10 mouse cellular contexts compared by ENCODE assay signal in the genomic region with DNA sequence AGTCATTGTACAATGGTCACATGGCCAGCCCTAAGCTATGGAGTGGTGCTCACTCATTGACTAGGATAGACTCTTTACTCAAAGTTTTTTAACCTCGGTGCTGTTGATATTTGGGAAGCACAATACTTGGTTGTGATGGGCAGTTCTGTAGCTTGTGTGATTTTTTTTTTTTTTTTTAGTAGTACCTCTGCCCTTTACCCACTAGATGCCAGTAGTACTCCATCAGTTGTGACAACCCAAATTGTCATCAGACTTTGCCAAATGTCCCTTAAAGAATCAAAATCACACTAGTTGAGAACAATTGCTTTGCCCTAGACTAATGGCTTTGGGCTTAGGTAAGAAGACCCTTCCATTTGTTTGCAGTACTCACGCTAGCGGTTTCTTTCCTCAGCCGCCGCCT. TPM values are rescaled to one million over a fixed set of nuclear protein-coding genes. Genes with fewer than 3 reads are reported as not detected.
DNase-seq lines count a peak whose midpoint lies in the region; ATAC-seq and TF ChIP-seq lines count a peak whose summit lies in the region.
"Had no signal": no experiment of that assay in that cellular context is flagged by ENCODE, and none has a peak within 500 bp of the region (broad histone marks: within the 10 kb centered on the region; RNA-seq: fewer than 3 reads in every experiment).

No protein-coding gene starts in this region.

- peaks cover 10% of the 10 kb centered on the region for H3K4me1 ChIP-seq in midbrain, postnatal 0 days (ENCODE audit: insufficient read depth, low read length)

- intact Hi-C loops in left cerebral cortex, adult 2 months (cut with DNase I) = no loop called here
- intact Hi-C loops in left cerebral cortex, postnatal 36 days (cut with DNase I) = no loop called here

- no peak for DNase-seq in left cerebral cortex, adult 2 months (ENCODE audit: extremely low spot score in 1 of 2, low spot score in 2 of 2)
- DNase-seq in left cerebral cortex, postnatal 36 days (ENCODE audit: low spot score in 2 of 2) = no peak
- DNase-seq in c-Kit-positive CD71-negative TER-119-negative erythroid progenitor cells, embryonic 14.5 days (ENCODE audit: low read depth) = peak; percentile 29
- DNase-seq in induced T-regulatory cell, adult 2 months (ENCODE audit: low read depth) = peak; percentile 65
- no peak for DNase-seq in midbrain, postnatal 0 days (ENCODE audit: low spot score)
- DNase-seq in cerebellum, adult 18-20 months = no peak
- no peak for DNase-seq in cerebellum, adult 8-10 months
- DNase-seq in gastrocnemius, adult 8-10 months (ENCODE audit: low spot score in 2 of 2) = no peak
- DNase-seq: adrenal gland, adult 8-10 months; kidney, postnatal 10 days had no signal

- peak; percentile 28 for TF ChIP-seq CTCF in left cerebral cortex, adult 2 months (IDR thresholded peaks at IDR 0.05)
- peak; percentile 60 for TF ChIP-seq CTCF in midbrain, postnatal 0 days (IDR thresholded peaks at IDR 0.05)

- H3K9ac ChIP-seq in midbrain, postnatal 0 days (replicated peaks; ENCODE audit: low read length, poor library complexity, severe bottlenecking) = no peak overlapping the region

- H3K4me3 ChIP-seq in left cerebral cortex, adult 2 months = peak overlapping the region; percentile 99
- H3K4me3 ChIP-seq in midbrain, postnatal 0 days (ENCODE audit: low read depth, low read length) = no peak overlapping the region

- no peak for ATAC-seq in midbrain, postnatal 0 days (ENCODE audit: low FRiP score)

- WGBS in midbrain, postnatal 0 days = 91% methylated on average over 5 of the region's 5 CpGs

- peak overlapping the region; percentile 52 for H3K4me2 ChIP-seq in midbrain, postnatal 0 days (ENCODE audit: low read depth, low read length, poor library complexity, severe bottlenecking)

- H3K27me3 ChIP-seq in midbrain, postnatal 0 days (ENCODE audit: insufficient read depth, low read length) = no peaks in the 10 kb centered on the region

- H3K36me3 ChIP-seq in midbrain, postnatal 0 days (ENCODE audit: insufficient read depth, low read length) = no peaks in the 10 kb centered on the region

- no peaks in the 10 kb centered on the region for H3K9me3 ChIP-seq in midbrain, postnatal 0 days (ENCODE audit: low read length)

- H3K27ac ChIP-seq in left cerebral cortex, adult 2 months = no peak overlapping the region
- H3K27ac ChIP-seq in midbrain, postnatal 0 days (ENCODE audit: low read depth, low read length) = no peak overlapping the region

RNA-seq across cellular contexts. Expression of a gene that starts 1.5 kb away (rescaled TPM):
- total RNA-seq in left cerebral cortex, adult 2 months (2021) = 10 to 100 TPM; 25.4 to 26.1 TPM
- 10 to 100 TPM; 23.6 to 24.1 TPM for total RNA-seq in left cerebral cortex, postnatal 36 days (2021)
- 44.9 and 45.9 TPM in 2 replicates for total RNA-seq in midbrain, postnatal 0 days (2014; rRNA removed)
- polyA plus RNA-seq in midbrain, postnatal 0 days (2015; fragmentation: Nextera tagmentation; extraction: Ambion mirVana) = 26.7 and 27.2 TPM in 2 replicates
- total RNA-seq in gastrocnemius, adult 8-10 months (2022) = 10 to 100 TPM; 17.4 to 22.1 (median 19.3) TPM

Comparison
In these comparisons a context has a peak if more than half of its experiments do, and no peak if none do; other contexts are left out.
1. DNase-seq: peak in c-Kit-positive CD71-negative TER-119-negative erythroid progenitor cells, embryonic 14.5 days (single experiment) and induced T-regulatory cell, adult 2 months (single experiment); none in left cerebral cortex, adult 2 months (0 of 2), left cerebral cortex, postnatal 36 days (0 of 2), midbrain, postnatal 0 days (single experiment), cerebellum, adult 18-20 months (0 of 2), cerebellum, adult 8-10 months (single experiment) and gastrocnemius, adult 8-10 months (0 of 2).